Mouse (Mus musculus) ES-CJ7 (cell line): ENCODE results near the gene Plek.

Source experiments
- DNase-seq: peaks from one replicate; pipeline ENCODE4 v3.0.0; 2011; ENCODE audit warnings: low read depth, low spot score

The Plek gene

GRCm38 (mm10) chr11:16950226-16950975, 101.8 kb downstream of the Plek start:
- no peak for DNase-seq

- DNase-seq = peak; percentile 42
These were observed 103.4 kb downstream of the Plek start for GRCm38 (mm10) chr11:16948756-16949155.

DNA sequence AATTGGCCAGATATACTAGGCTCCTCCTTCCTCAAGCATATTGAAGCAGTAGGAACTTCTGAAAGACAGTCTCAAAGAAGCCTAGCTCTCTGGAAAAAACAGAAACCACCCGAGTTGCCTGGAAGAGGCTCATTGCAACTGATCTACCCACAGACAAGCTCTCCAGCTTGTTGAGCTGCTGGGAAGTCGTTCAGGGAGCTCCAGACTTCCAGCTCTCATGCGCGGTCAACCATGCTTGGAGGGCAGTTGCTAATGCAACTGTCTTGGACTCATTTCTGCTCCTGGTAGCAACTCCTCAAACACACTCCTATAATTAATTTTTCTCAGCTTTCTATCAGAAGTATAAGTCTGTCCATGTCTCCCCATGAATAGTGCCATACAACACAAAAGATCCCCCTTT, 109.2 kb downstream of the Plek start:
- DNase-seq = no peak

DNA sequence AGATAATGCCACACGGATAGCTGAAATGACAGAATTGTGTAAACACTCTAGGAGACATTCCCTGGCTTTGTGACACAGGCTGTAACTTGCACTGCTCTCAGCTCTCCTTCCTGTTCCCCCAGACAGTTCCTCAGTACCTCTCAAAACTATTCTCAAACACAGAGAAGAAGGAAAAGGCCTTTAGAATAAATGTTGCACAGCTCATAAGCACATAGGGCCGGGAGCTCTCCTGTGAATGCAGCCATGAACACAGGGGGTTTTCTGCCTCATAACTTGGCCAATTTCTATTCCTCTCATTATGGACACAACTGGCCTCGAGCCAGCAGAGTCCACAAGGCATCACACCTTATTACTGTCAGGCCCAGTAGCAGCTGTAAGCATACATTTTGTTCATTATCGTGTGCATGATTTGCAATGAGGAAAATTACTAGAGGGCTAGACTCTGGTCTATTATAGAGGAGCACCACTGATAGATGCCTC, 110.2 kb downstream of the Plek start:
- DNase-seq = no peak

- DNase-seq = no peak
These were observed 110.9 kb downstream of the Plek start for GRCm38 (mm10) chr11:16941103-16941793.

DNA sequence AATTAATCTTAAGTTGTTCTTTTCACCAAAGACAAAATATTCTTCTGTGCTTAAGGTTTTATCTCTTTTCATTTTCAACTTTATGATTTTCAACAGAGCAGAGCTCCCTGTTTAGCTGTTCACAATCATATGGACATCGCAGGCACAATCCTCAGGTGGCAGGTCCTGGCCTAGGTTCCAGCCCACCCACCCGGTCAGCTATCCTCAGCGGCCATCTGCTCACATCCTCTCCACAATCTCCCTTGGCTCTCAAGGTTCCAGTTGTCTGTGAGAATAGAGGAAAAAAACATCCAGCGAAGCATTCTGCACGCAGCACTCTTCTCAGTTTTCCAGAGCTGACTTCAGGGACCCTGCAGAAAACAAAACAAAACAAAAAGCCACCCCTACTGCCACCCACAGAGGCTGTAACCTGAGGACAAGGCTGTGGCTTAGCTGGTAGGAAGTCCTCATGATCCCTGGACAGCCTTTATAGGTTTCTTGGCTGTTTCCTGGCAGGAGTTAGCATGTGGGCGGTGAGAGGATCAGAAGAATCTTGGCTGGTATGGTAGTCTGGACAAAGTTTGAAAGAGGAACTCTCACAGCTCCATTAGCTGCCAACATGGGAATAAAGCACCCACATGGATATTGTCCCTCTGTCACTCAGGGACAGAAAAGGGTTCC, 116.5 kb downstream of the Plek start:
- no peak for DNase-seq

GRCm38 (mm10) chr11:16932159-16932558, 120.0 kb downstream of the Plek start:
- no peak for DNase-seq
